Mouse (Mus musculus) right cerebral cortex, postnatal 36 days (tissue): ENCODE measurements around the gene Msantd1.

Experiments used
- DNase-seq, 2 experiments: peaks; one replicate each; pipeline ENCODE4 v3.0.0; 2022; ENCODE audit warnings: low spot score in 2 of 2, mixed read lengths in 1 of 2

Msantd1 gene

DNA sequence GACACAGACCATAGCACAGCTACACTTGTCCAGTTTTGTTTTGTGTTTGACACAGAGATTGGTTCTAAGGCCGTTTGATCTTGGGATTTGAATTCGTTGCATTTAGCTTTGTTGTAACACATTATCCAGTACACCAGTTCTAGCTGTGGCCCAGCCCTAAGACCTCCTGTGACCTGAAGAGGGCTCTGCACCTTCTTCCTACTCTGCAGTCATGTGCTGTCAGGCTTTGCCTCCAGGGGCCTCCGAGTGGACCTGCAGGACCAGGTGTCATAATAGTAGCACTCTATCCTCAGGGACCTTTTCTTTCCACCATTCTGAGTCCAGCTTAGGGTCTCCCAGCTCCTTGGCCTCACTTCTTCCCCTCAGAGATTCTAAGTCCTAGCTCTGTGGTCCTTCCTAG is 64.7 kb downstream of the Msantd1 start:
- no peak for DNase-seq
